Mouse (Mus musculus): ENCODE data around the gene Sec1. TPM values are rescaled to one million over a fixed set of nuclear protein-coding genes. Genes with fewer than 3 reads are reported as not detected.
"Not testable (repeated sequence)": the region's sequence is repeated elsewhere in the genome, so short reads cannot be mapped to it uniquely, and the experiment has no call there.

Sec1 gene
- polyA plus RNA-seq, 1 experiment from 2014 or later = 0.40 TPM

- 81% methylated on average over 14 of the region's 14 CpGs for WGBS
- H3K4me1 ChIP-seq (replicated peaks) = peaks cover 13% of the 10 kb centered on the region; the same call in 1 of the 2 replicates
- no peaks in the 10 kb centered on the region for H3K27me3 ChIP-seq
- H3K9ac ChIP-seq (replicated peaks) = no peak overlapping the region
- H3K36me3 ChIP-seq = no peaks in the 10 kb centered on the region
- 0 out of 2 replicates have a peak, but pooled peaks cover 3% of the 10 kb centered on the region for H3K9me3 ChIP-seq
- ATAC-seq (ENCODE audit: insufficient number of reproducible peaks, insufficient read depth, low FRiP score, low TSS enrichment, low read depth) = no peak
- no peak overlapping the region for H3K27ac ChIP-seq
- H3K4me3 ChIP-seq (replicated peaks) = no peak overlapping the region
- H3K4me2 ChIP-seq = no peak overlapping the region
These were observed 26.4 kb downstream of the Sec1 start for GRCm38 (mm10) chr7:45667761-45668160.

GRCm38 (mm10) chr7:45666161-45666560, 28.0 kb downstream of the Sec1 start, which contains the start of gene Fut2:
Gene Fut2, minus strand, starts transcription at chr7:45666394.
- no peak within 1 kb of the TSS for H3K9ac ChIP-seq (replicated peaks)
- ATAC-seq (ENCODE audit: insufficient number of reproducible peaks, insufficient read depth, low FRiP score, low TSS enrichment, low read depth) = no peak
- WGBS = 79% methylated on average over 7 of the region's 7 CpGs
- no peak within 1 kb of the TSS for H3K4me2 ChIP-seq
- no peaks in the 10 kb centered on the region for H3K27me3 ChIP-seq
- H3K4me1 ChIP-seq (replicated peaks) = peaks cover 13% of the 10 kb centered on the region; the same call in 1 of the 2 replicates
- H3K4me3 ChIP-seq (replicated peaks) = no peak within 1 kb of the TSS
- H3K27ac ChIP-seq = no peak within 1 kb of the TSS
- no peaks in the 10 kb centered on the region for H3K36me3 ChIP-seq
- H3K9me3 ChIP-seq = 0 out of 2 replicates have a peak, but pooled peaks cover 3% of the 10 kb centered on the region

GRCm38 (mm10) chr7:45665303-45666138, 28.7 kb downstream of the Sec1 start:
- Histone ChIP-seq H3K4me3 (replicated peaks) (no peak overlapping the region), H3K4me2 (no peak overlapping the region)
- ATAC-seq (ENCODE audit: insufficient number of reproducible peaks, insufficient read depth, low FRiP score, low TSS enrichment, low read depth) = no peak

GRCm38 (mm10) chr7:45661702-45662101, 32.5 kb downstream of the Sec1 start:
- not testable (repeated sequence) for H3K9me3 ChIP-seq; H3K4me3 ChIP-seq (replicated peaks); ATAC-seq (ENCODE audit: insufficient number of reproducible peaks, insufficient read depth, low FRiP score, low TSS enrichment, low read depth); H3K36me3 ChIP-seq; H3K4me2 ChIP-seq; H3K9ac ChIP-seq (replicated peaks); H3K27me3 ChIP-seq; H3K27ac ChIP-seq
- 89% methylated on average over 6 of the region's 6 CpGs for WGBS
- peaks cover 13% of the 10 kb centered on the region; the same call in 1 of the 2 replicates for H3K4me1 ChIP-seq (replicated peaks)

More at GRCm38 (mm10) chr7:45665303-45666138, 28.7 kb downstream of the Sec1 start:
- peaks cover 13% of the 10 kb centered on the region; the same call in 1 of the 2 replicates for H3K4me1 ChIP-seq (replicated peaks)
- no peak overlapping the region for H3K27ac ChIP-seq
- 0 out of 2 replicates have a peak, but pooled peaks cover 3% of the 10 kb centered on the region for H3K9me3 ChIP-seq
- no peaks in the 10 kb centered on the region for H3K36me3 ChIP-seq
- H3K27me3 ChIP-seq = no peaks in the 10 kb centered on the region
- WGBS = 47% methylated on average over 13 of the region's 13 CpGs
- no peak overlapping the region for H3K9ac ChIP-seq (replicated peaks)

- no peaks in the 10 kb centered on the region for H3K36me3 ChIP-seq
- no peak overlapping the region for H3K4me2 ChIP-seq
- H3K9me3 ChIP-seq = peaks cover 6% of the 10 kb centered on the region; the same call in 1 of the 2 replicates
- no peak overlapping the region for H3K4me3 ChIP-seq (replicated peaks)
- H3K27me3 ChIP-seq = no peaks in the 10 kb centered on the region
- no peak for ATAC-seq (ENCODE audit: insufficient number of reproducible peaks, insufficient read depth, low FRiP score, low TSS enrichment, low read depth)
- H3K9ac ChIP-seq (replicated peaks) = no peak overlapping the region
- H3K27ac ChIP-seq = no peak overlapping the region
- H3K4me1 ChIP-seq (replicated peaks) = peaks cover 18% of the 10 kb centered on the region; the same call in 1 of the 2 replicates
- 77% methylated on average over 11 of the region's 11 CpGs for WGBS
These were observed 33.3 kb downstream of the Sec1 start for GRCm38 (mm10) chr7:45660746-45661478.

- Histone ChIP-seq H3K36me3 (no peaks in the 10 kb centered on the region), H3K4me2 (peak overlapping the region; percentile 32), H3K27ac (no peak overlapping the region), H3K4me3 (replicated peaks) (no peak overlapping the region; the same call in 1 of the 2 replicates), H3K27me3 (no peaks in the 10 kb centered on the region), H3K4me1 (replicated peaks) (0 out of 2 replicates have a peak, but pooled peaks cover 7% of the 10 kb centered on the region), H3K9ac (replicated peaks) (no peak overlapping the region), H3K9me3 (peaks cover 6% of the 10 kb centered on the region; the same call in 1 of the 2 replicates)
- ATAC-seq (ENCODE audit: insufficient number of reproducible peaks, insufficient read depth, low FRiP score, low TSS enrichment, low read depth) = no peak
- 35% methylated on average over 17 of the region's 17 CpGs for WGBS
These were observed 39.7 kb downstream of the Sec1 start for GRCm38 (mm10) chr7:45654424-45655047.

- not testable (repeated sequence) for H3K9me3 ChIP-seq; H3K27me3 ChIP-seq; H3K36me3 ChIP-seq; ATAC-seq (ENCODE audit: insufficient number of reproducible peaks, insufficient read depth, low FRiP score, low TSS enrichment, low read depth); H3K4me3 ChIP-seq (replicated peaks); H3K9ac ChIP-seq (replicated peaks); H3K4me1 ChIP-seq (replicated peaks); H3K27ac ChIP-seq; H3K4me2 ChIP-seq
- 91% methylated on average over 20 of the region's 20 CpGs for WGBS
These were observed 43.7 kb downstream of the Sec1 start for GRCm38 (mm10) chr7:45650484-45650883.

- 72% methylated on average over 8 of the region's 8 CpGs for WGBS
- no peaks in the 10 kb centered on the region for H3K9me3 ChIP-seq
- H3K4me2 ChIP-seq = no peak overlapping the region
- H3K9ac ChIP-seq (replicated peaks) = no peak overlapping the region
- H3K27ac ChIP-seq = no peak overlapping the region
- peaks cover 7% of the 10 kb centered on the region; the same call in 1 of the 2 replicates for H3K4me1 ChIP-seq (replicated peaks)
- ATAC-seq (ENCODE audit: insufficient number of reproducible peaks, insufficient read depth, low FRiP score, low TSS enrichment, low read depth) = no peak
- 0 out of 2 replicates have a peak, but pooled peaks cover 9% of the 10 kb centered on the region for H3K27me3 ChIP-seq
- H3K36me3 ChIP-seq = no peaks in the 10 kb centered on the region
- H3K4me3 ChIP-seq (replicated peaks) = no peak overlapping the region
These were observed 44.9 kb downstream of the Sec1 start for GRCm38 (mm10) chr7:45649351-45649750.

GRCm38 (mm10) chr7:45646671-45647070, 47.5 kb downstream of the Sec1 start:
- no peak overlapping the region for H3K27ac ChIP-seq
- no peak overlapping the region for H3K4me3 ChIP-seq (replicated peaks)
- no peaks in the 10 kb centered on the region for H3K9me3 ChIP-seq
- H3K27me3 ChIP-seq = 0 out of 2 replicates have a peak, but pooled peaks cover 9% of the 10 kb centered on the region
- H3K4me1 ChIP-seq (replicated peaks) = peaks cover 24% of the 10 kb centered on the region
- H3K9ac ChIP-seq (replicated peaks) = no peak overlapping the region
- 75% methylated on average over 4 of the region's 4 CpGs for WGBS
- no peak overlapping the region for H3K4me2 ChIP-seq
- ATAC-seq (ENCODE audit: insufficient number of reproducible peaks, insufficient read depth, low FRiP score, low TSS enrichment, low read depth) = no peak
- H3K36me3 ChIP-seq = no peaks in the 10 kb centered on the region

- Histone ChIP-seq H3K27me3 (peaks cover 9% of the 10 kb centered on the region; the same call in 1 of the 2 replicates), H3K9me3 (no peaks in the 10 kb centered on the region), H3K4me2 (no peak overlapping the region), H3K9ac (replicated peaks) (no peak overlapping the region), H3K27ac (no peak overlapping the region), H3K4me1 (replicated peaks) (peaks cover 33% of the 10 kb centered on the region), H3K4me3 (replicated peaks) (no peak overlapping the region), H3K36me3 (no peaks in the 10 kb centered on the region)
- 88% methylated on average over 7 of the region's 7 CpGs for WGBS
- ATAC-seq (ENCODE audit: insufficient number of reproducible peaks, insufficient read depth, low FRiP score, low TSS enrichment, low read depth) = no peak
These were observed 48.6 kb downstream of the Sec1 start for GRCm38 (mm10) chr7:45645591-45645971.

Measured in limb, embryonic 12.5 days (tissue).